Mouse (Mus musculus): ENCODE measurements around the gene Dnah17. TPM values are rescaled to one million over a fixed set of nuclear protein-coding genes. Genes with fewer than 3 reads are reported as not detected.

The Dnah17 gene
- polyA plus RNA-seq, 1 experiment from 2014 or later, result 0.10 TPM

DNA sequence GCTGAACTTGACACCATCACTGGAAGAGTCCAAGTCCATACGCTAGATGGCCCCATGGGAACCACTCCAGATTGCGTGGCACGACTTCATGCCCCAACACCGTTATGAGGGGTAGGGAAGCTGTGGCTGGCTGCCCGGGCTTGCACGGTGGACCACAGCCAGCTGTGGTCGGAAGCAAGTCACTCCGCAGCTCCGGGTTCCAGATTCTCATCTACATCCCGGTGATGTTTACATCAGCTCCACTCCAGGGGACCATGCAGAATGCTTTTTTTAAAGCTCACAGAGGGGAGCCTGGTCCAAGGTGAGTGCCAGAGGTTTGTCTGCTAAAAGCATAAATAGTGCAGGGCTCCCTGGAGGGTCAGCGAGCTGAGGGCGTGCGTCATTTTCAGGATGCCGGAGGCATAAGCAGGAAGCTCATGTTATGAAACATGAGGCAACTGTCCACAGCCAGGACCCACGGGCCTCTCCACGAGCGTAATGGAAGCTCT, 55.4 kb downstream of the Dnah17 start:
- H3K27me3 ChIP-seq (replicated peaks; ENCODE audit: insufficient read depth, low read length), result no peaks in the 10 kb centered on the region
- DNase-seq (ENCODE audit: low spot score), result peak; percentile 68
- no peaks in the 10 kb centered on the region; the same call in 1 of the 2 replicates for H3K4me1 ChIP-seq (ENCODE audit: insufficient read depth, low read depth, low read length)
- H3K4me3 ChIP-seq (ENCODE audit: low read depth, low read length), result no peak overlapping the region
- no peak overlapping the region for H3K4me2 ChIP-seq (replicated peaks; ENCODE audit: low read depth, low read length)
- peak; percentile 76 for ATAC-seq
- H3K27ac ChIP-seq (ENCODE audit: low read length), result no peak overlapping the region
- no peaks in the 10 kb centered on the region for H3K9me3 ChIP-seq (ENCODE audit: low read length)
- TF ChIP-seq CTCF (IDR thresholded peaks at IDR 0.05), result peak; percentile 55
- TF ChIP-seq EP300 (IDR thresholded peaks at IDR 0.05), result peak; percentile 87
- H3K9ac ChIP-seq (replicated peaks; ENCODE audit: low read depth), result no peak overlapping the region
- H3K36me3 ChIP-seq (ENCODE audit: insufficient read depth, low read length), result no peaks in the 10 kb centered on the region
- WGBS, result 29% methylated on average over 17 of the region's 17 CpGs

DNA sequence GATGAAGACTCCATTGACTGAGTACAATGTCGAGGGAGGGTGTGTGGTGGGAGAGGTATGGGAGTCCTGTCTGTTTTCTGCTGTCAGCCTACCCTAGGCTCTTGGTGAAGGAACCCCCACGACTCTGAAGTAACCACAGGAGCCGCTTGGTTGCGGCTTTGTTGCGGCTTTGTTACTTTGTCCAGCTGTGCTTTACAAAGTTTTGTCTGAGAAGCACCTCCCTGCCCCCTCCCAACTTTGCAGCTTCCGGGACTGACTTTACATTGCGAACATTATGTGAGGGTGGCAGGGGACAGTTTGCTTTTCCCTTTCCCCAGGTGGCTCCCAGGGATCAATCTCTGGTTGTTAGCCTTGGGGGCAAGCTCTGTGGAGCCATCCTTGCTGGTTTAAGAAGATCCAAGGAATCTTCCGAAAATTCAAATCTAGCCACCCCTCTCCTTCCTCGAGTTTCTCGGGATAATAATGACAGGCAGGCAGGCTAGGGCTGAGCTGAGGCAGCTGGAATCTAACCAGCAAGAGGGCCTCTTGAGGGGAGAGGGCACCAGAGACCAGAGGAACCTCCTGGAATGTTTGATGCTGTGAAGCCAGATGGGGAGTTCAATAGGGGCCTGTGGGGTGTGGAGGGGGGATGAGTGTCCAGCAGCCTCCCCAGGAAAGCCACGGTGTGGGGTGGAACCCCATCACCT, 59.1 kb downstream of the Dnah17 start:
- H3K9ac ChIP-seq (replicated peaks; ENCODE audit: low read depth), result no peak overlapping the region
- DNase-seq (ENCODE audit: low spot score), result peak; percentile 57
- no peak for ATAC-seq

GRCm38 (mm10) chr11:118068812-118069332, 61.6 kb downstream of the Dnah17 start:
- ATAC-seq (no peak), DNase-seq (ENCODE audit: low spot score) (no peak)
- Histone ChIP-seq H3K27ac (ENCODE audit: low read length) (no peak overlapping the region), H3K36me3 (ENCODE audit: insufficient read depth, low read length) (no peaks in the 10 kb centered on the region), H3K4me2 (replicated peaks; ENCODE audit: low read depth, low read length) (no peak overlapping the region), H3K9ac (replicated peaks; ENCODE audit: low read depth) (no peak overlapping the region), H3K4me1 (ENCODE audit: insufficient read depth, low read depth, low read length) (no peaks in the 10 kb centered on the region), H3K27me3 (replicated peaks; ENCODE audit: insufficient read depth, low read length) (no peaks in the 10 kb centered on the region), H3K9me3 (ENCODE audit: low read length) (no peaks in the 10 kb centered on the region), H3K4me3 (ENCODE audit: low read depth, low read length) (no peak overlapping the region)
- WGBS, result 74% methylated on average over 16 of the region's 16 CpGs
- TF ChIP-seq EP300 (IDR thresholded peaks at IDR 0.05) (no peak), CTCF (IDR thresholded peaks at IDR 0.05) (no peak)

More for the DNA sequence above, 59.1 kb downstream of the Dnah17 start:
- no peaks in the 10 kb centered on the region for H3K27me3 ChIP-seq (replicated peaks; ENCODE audit: insufficient read depth, low read length)
- no peak overlapping the region for H3K4me2 ChIP-seq (replicated peaks; ENCODE audit: low read depth, low read length)
- H3K27ac ChIP-seq (ENCODE audit: low read length), result no peak overlapping the region
- H3K9me3 ChIP-seq (ENCODE audit: low read length), result no peaks in the 10 kb centered on the region
- WGBS, result 33% methylated on average over 11 of the region's 11 CpGs
- no peaks in the 10 kb centered on the region; the same call in 1 of the 2 replicates for H3K4me1 ChIP-seq (ENCODE audit: insufficient read depth, low read depth, low read length)
- no peaks in the 10 kb centered on the region for H3K36me3 ChIP-seq (ENCODE audit: insufficient read depth, low read length)
- TF ChIP-seq CTCF (IDR thresholded peaks at IDR 0.05), result no peak
- TF ChIP-seq EP300 (IDR thresholded peaks at IDR 0.05), result no peak
- no peak overlapping the region for H3K4me3 ChIP-seq (ENCODE audit: low read depth, low read length)

- TF ChIP-seq EP300 (IDR thresholded peaks at IDR 0.05), result no peak
- TF ChIP-seq CTCF (IDR thresholded peaks at IDR 0.05), result no peak
- 84% methylated on average over 8 of the region's 8 CpGs for WGBS
- Histone ChIP-seq H3K27ac (ENCODE audit: low read length) (no peak overlapping the region), H3K9ac (replicated peaks; ENCODE audit: low read depth) (no peak overlapping the region), H3K4me1 (ENCODE audit: insufficient read depth, low read depth, low read length) (no peaks in the 10 kb centered on the region), H3K4me3 (ENCODE audit: low read depth, low read length) (no peak overlapping the region), H3K27me3 (replicated peaks; ENCODE audit: insufficient read depth, low read length) (no peaks in the 10 kb centered on the region), H3K4me2 (replicated peaks; ENCODE audit: low read depth, low read length) (no peak overlapping the region), H3K9me3 (ENCODE audit: low read length) (no peaks in the 10 kb centered on the region), H3K36me3 (ENCODE audit: insufficient read depth, low read length) (no peaks in the 10 kb centered on the region)
- ATAC-seq (no peak), DNase-seq (ENCODE audit: low spot score) (no peak)
These were observed 62.8 kb downstream of the Dnah17 start for GRCm38 (mm10) chr11:118067588-118067987.

- ATAC-seq, result no peak
- WGBS, result 60% methylated on average over 14 of the region's 14 CpGs
- TF ChIP-seq CTCF (IDR thresholded peaks at IDR 0.05), result no peak
- TF ChIP-seq EP300 (IDR thresholded peaks at IDR 0.05), result no peak
- H3K27ac ChIP-seq (ENCODE audit: low read length), result no peak overlapping the region
- H3K4me2 ChIP-seq (replicated peaks; ENCODE audit: low read depth, low read length), result no peak overlapping the region
- H3K4me1 ChIP-seq (ENCODE audit: insufficient read depth, low read depth, low read length), result no peaks in the 10 kb centered on the region
- H3K9me3 ChIP-seq (ENCODE audit: low read length), result no peaks in the 10 kb centered on the region
- no peak overlapping the region for H3K4me3 ChIP-seq (ENCODE audit: low read depth, low read length)
- no peak overlapping the region for H3K9ac ChIP-seq (replicated peaks; ENCODE audit: low read depth)
- no peaks in the 10 kb centered on the region for H3K27me3 ChIP-seq (replicated peaks; ENCODE audit: insufficient read depth, low read length)
- H3K36me3 ChIP-seq (ENCODE audit: insufficient read depth, low read length), result no peaks in the 10 kb centered on the region
- DNase-seq (ENCODE audit: low spot score), result no peak
These were observed 70.4 kb downstream of the Dnah17 start for GRCm38 (mm10) chr11:118060038-118060437.

GRCm38 (mm10) chr11:118058872-118059271, 71.6 kb downstream of the Dnah17 start:
- no peak for ATAC-seq
- Histone ChIP-seq H3K27ac (ENCODE audit: low read length) (no peak overlapping the region), H3K9ac (replicated peaks; ENCODE audit: low read depth) (no peak overlapping the region), H3K27me3 (replicated peaks; ENCODE audit: insufficient read depth, low read length) (no peaks in the 10 kb centered on the region), H3K4me2 (replicated peaks; ENCODE audit: low read depth, low read length) (no peak overlapping the region), H3K4me3 (ENCODE audit: low read depth, low read length) (no peak overlapping the region), H3K36me3 (ENCODE audit: insufficient read depth, low read length) (no peaks in the 10 kb centered on the region), H3K9me3 (ENCODE audit: low read length) (no peaks in the 10 kb centered on the region), H3K4me1 (ENCODE audit: insufficient read depth, low read depth, low read length) (no peaks in the 10 kb centered on the region)
- TF ChIP-seq CTCF (IDR thresholded peaks at IDR 0.05) (no peak), EP300 (IDR thresholded peaks at IDR 0.05) (no peak)
- no peak for DNase-seq (ENCODE audit: low spot score)
- 61% methylated on average over 10 of the region's 10 CpGs for WGBS
